Mouse (Mus musculus) C2C12 (cell line): ENCODE measurements at regions not wholly inside any gene's neighbourhood (a gene's known extent, or its start where the extent isn't known, plus 50 kb on each side); places are given as distances from the start of the nearest gene placed in this dataset.

Source experiments
- CEBPB ChIP-seq: IDR thresholded peaks from one replicate; pipeline ENCODE4 v1.6.1; 2011; ENCODE audit warnings: low read depth, mild to moderate bottlenecking, control low read depth, moderate library complexity
- CTCF ChIP-seq: IDR thresholded peaks from one replicate; pipeline ENCODE4 v1.5.1; 2011; ENCODE audit not compliant: control insufficient read depth, insufficient read depth, insufficient read length
- FOSL1 ChIP-seq: IDR thresholded peaks from one replicate; pipeline ENCODE4 v1.8.0; 2011; ENCODE audit warnings: mild to moderate bottlenecking, low read length; ENCODE audit not compliant: poor library complexity, insufficient read depth, severe bottlenecking
- MAX ChIP-seq: IDR thresholded peaks from one replicate; pipeline ENCODE4 v1.6.1; 2011; ENCODE audit warnings: mild to moderate bottlenecking, control low read depth
- MYOD1 ChIP-seq: IDR thresholded peaks from one replicate; pipeline ENCODE4 v1.6.1; 2011; ENCODE audit warnings: low read depth; ENCODE audit not compliant: control insufficient read depth, insufficient read length
- MYOG ChIP-seq: IDR thresholded peaks from one replicate; pipeline ENCODE4 v1.6.1; 2011; ENCODE audit not compliant: control insufficient read depth, insufficient read length; ENCODE audit errors: extremely low read depth
- USF1 ChIP-seq: IDR thresholded peaks from one replicate; pipeline ENCODE4 v1.6.1; 2011; ENCODE audit warnings: low read depth, mild to moderate bottlenecking, control low read depth, moderate library complexity

- no peak for TF ChIP-seq CTCF
- TF ChIP-seq MAX: no peak
- no peak for TF ChIP-seq MYOG
- TF ChIP-seq FOSL1: no peak
- no peak for TF ChIP-seq CEBPB
- no peak for TF ChIP-seq USF1
- TF ChIP-seq MYOD1: no peak
Measured at GRCm38 (mm10) chr14:25383169-25383824, 75.7 kb upstream of the Zmiz1 start.
